Mouse (Mus musculus): ENCODE measurements at regions not wholly inside any gene's neighbourhood (a gene's known extent, or its start where the extent isn't known, plus 50 kb on each side); places are given as distances from the start of the nearest gene placed in this dataset.
"Not testable (repeated sequence)": the region's sequence is repeated elsewhere in the genome, so short reads cannot be mapped to it uniquely, and the experiment has no call there.

- peak; percentile 62 for DNase-seq
Observed at GRCm38 (mm10) chr16:65629186-65629585, 66.7 kb upstream of the Chmp2b start.

GRCm38 (mm10) chr16:65631680-65632079 is 69.2 kb upstream of the Chmp2b start:
- no peak for DNase-seq

- DNase-seq = not testable (repeated sequence)
Observed at GRCm38 (mm10) chr16:65646741-65647140, 84.2 kb upstream of the Chmp2b start.

GRCm38 (mm10) chr16:65649061-65649460 is 86.5 kb upstream of the Chmp2b start:
- no peak for DNase-seq

GRCm38 (mm10) chr16:65655490-65655889 is 93.0 kb upstream of the Chmp2b start:
- DNase-seq = no peak

- no peak for DNase-seq
Observed at GRCm38 (mm10) chr16:65657829-65658228, 95.3 kb upstream of the Chmp2b start.

- DNase-seq = peak; percentile 42
Observed at GRCm38 (mm10) chr16:65664787-65665186, 102.3 kb upstream of the Chmp2b start.

- no peak for DNase-seq
Observed at GRCm38 (mm10) chr16:65672116-65672515, 109.6 kb upstream of the Chmp2b start.

GRCm38 (mm10) chr16:65683089-65683488 is 120.6 kb upstream of the Chmp2b start:
- DNase-seq = no peak

GRCm38 (mm10) chr16:65683703-65684320 is 121.3 kb upstream of the Chmp2b start:
- no peak for DNase-seq

GRCm38 (mm10) chr16:65693626-65694025 is 121.4 kb upstream of the Vgll3 start:
- DNase-seq = no peak

GRCm38 (mm10) chr16:65715631-65716030 is 99.4 kb upstream of the Vgll3 start:
- no peak for DNase-seq

- peak; percentile 46 for DNase-seq
Observed at GRCm38 (mm10) chr16:65718791-65719472, 96.1 kb upstream of the Vgll3 start.

- DNase-seq = no peak
Observed at GRCm38 (mm10) chr16:65720953-65721352, 94.1 kb upstream of the Vgll3 start.

- DNase-seq = no peak
Observed at GRCm38 (mm10) chr16:65725559-65726269, 89.3 kb upstream of the Vgll3 start.

GRCm38 (mm10) chr16:65726289-65726688 is 88.8 kb upstream of the Vgll3 start:
- no peak for DNase-seq

- no peak for DNase-seq
Observed at GRCm38 (mm10) chr16:65729322-65729721, 85.7 kb upstream of the Vgll3 start.

- no peak for DNase-seq
Observed at GRCm38 (mm10) chr16:65739652-65740051, 75.4 kb upstream of the Vgll3 start.

- DNase-seq = no peak
Observed at GRCm38 (mm10) chr16:65742951-65743350, 72.1 kb upstream of the Vgll3 start.

- no peak for DNase-seq
Observed at GRCm38 (mm10) chr16:65755667-65756066, 59.4 kb upstream of the Vgll3 start.
